Mouse (Mus musculus) embryonic facial prominence, embryonic 14.5 days (tissue): ENCODE data around the gene Gfra4. TPM values are rescaled to one million over a fixed set of nuclear protein-coding genes. Genes with fewer than 3 reads are reported as not detected.
A peak's percentile ranks its signal among the peaks of the same experiment; 100 is the strongest.

ENCODE experiments used
- ATAC-seq: fragments of 200-750 bp; cut with Nextera tagmentation; 2 replicates; pipeline ENCODE4 v1.8.0; 2017; ENCODE audit warnings: low read depth, moderate number of reproducible peaks, moderate TSS enrichment
- DNase-seq: peaks from one replicate; pipeline ENCODE4 v3.0.0-alpha.2; 2015; ENCODE audit warnings: low spot score
- H3K27ac ChIP-seq: fragments of 300-500 bp; sonication (generic); replicated peaks from 2 replicates; pipeline ENCODE4 v1.5.1; 2014; ENCODE audit warnings: low read depth, mild to moderate bottlenecking, low read length, moderate library complexity
- H3K27me3 ChIP-seq: fragments of 300-500 bp; sonication (generic); replicated peaks from 2 replicates; pipeline ENCODE4 v1.6.1; 2014; ENCODE audit warnings: low read length; ENCODE audit not compliant: control insufficient read depth, insufficient read depth
- H3K36me3 ChIP-seq: fragments of 300-500 bp; sonication (generic); 2 replicates; pipeline ENCODE4 v1.6.1; 2014; ENCODE audit warnings: low read length, mixed read lengths; ENCODE audit not compliant: control insufficient read depth, insufficient read depth
- H3K4me1 ChIP-seq: fragments of 300-500 bp; sonication (generic); 2 replicates; pipeline ENCODE4 v1.6.1; 2014; ENCODE audit warnings: antibody characterized with exemption, low read length; ENCODE audit not compliant: control insufficient read depth, insufficient read depth
- H3K4me2 ChIP-seq: fragments of 300-500 bp; sonication (generic); 2 replicates; pipeline ENCODE4 v1.6.1; 2014; ENCODE audit warnings: low read depth, mild to moderate bottlenecking, low read length, moderate library complexity, mixed read lengths
- H3K4me3 ChIP-seq: fragments of 300-500 bp; sonication (generic); 2 replicates; pipeline ENCODE4 v1.5.1; 2014; ENCODE audit warnings: low read depth, mild to moderate bottlenecking, low read length
- H3K9ac ChIP-seq: fragments of 300-500 bp; sonication (generic); 2 replicates; pipeline ENCODE4 v1.6.1; 2014; ENCODE audit warnings: low read depth, mild to moderate bottlenecking, low read length, moderate library complexity, mixed read lengths
- H3K9me3 ChIP-seq: fragments of 300-500 bp; sonication (generic); 2 replicates; pipeline ENCODE4 v1.6.1; 2016; ENCODE audit warnings: low read length; ENCODE audit not compliant: control insufficient read depth
- whole genome bisulfite sequencing: fragments of 180-500 bp; shearing (Covaris S2); extraction: QIAGEN DNeasy Blood & Tissue Kit; methylation state at CpG from one replicate; pipeline ENCODE4 v1.1.7; 2014; 5-methylcytosine and 5-hydroxymethylcytosine counted together
- polyA plus RNA-seq: library from polyadenylated mRNA; unstranded; fragments of >200 nt; fragmentation: Nextera tagmentation; extraction: Ambion mirVana; gene quantifications from 2 replicates; pipeline ENCODE4 v1.2.1, GENCODE M21; 2014

Gene Gfra4
- 31.5 and 32.0 TPM in 2 replicates for polyA plus RNA-seq

GRCm38 (mm10) chr2:131042988-131043387 lies at the start of gene Gfra4:
Gene Gfra4, minus strand, starts transcription at chr2:131043088.
- Histone ChIP-seq H3K9ac (peak within 1 kb of the TSS; percentile 79; the same call in 1 of the 2 replicates), H3K4me2 (peak within 1 kb of the TSS; percentile 98), H3K27me3 (peaks cover 28% of the 10 kb centered on the region), H3K4me1 (peaks cover 20% of the 10 kb centered on the region), H3K4me3 (0 out of 2 replicates have a peak within 1 kb of the TSS, but pooled peaks have one; percentile 66), H3K36me3 (no peaks in the 10 kb centered on the region), H3K27ac (no peak within 1 kb of the TSS), H3K9me3 (no peaks in the 10 kb centered on the region)
- WGBS: 58% methylated on average over 2 of the region's 2 CpGs
- no peak for ATAC-seq
- no peak for DNase-seq

- Histone ChIP-seq H3K4me1 (no peaks in the 10 kb centered on the region), H3K36me3 (no peaks in the 10 kb centered on the region), H3K27ac (no peak overlapping the region), H3K27me3 (no peaks in the 10 kb centered on the region), H3K9me3 (no peaks in the 10 kb centered on the region), H3K9ac (no peak overlapping the region), H3K4me2 (no peak overlapping the region), H3K4me3 (no peak overlapping the region)
- 61% methylated on average over 3 of the region's 3 CpGs for WGBS
- DNase-seq: no peak
- no peak for ATAC-seq
Observed at GRCm38 (mm10) chr2:131090852-131091251, 48.0 kb upstream of the Gfra4 start.

GRCm38 (mm10) chr2:131089634-131090033 lies 46.7 kb upstream of the Gfra4 start:
- 80% methylated on average over 1 of the region's 1 CpGs for WGBS
- H3K9me3 ChIP-seq: no peaks in the 10 kb centered on the region
- H3K36me3 ChIP-seq: no peaks in the 10 kb centered on the region
- H3K9ac ChIP-seq: no peak overlapping the region
- DNase-seq: no peak
- H3K4me2 ChIP-seq: no peak overlapping the region
- H3K4me3 ChIP-seq: no peak overlapping the region
- H3K27ac ChIP-seq: no peak overlapping the region
- no peak for ATAC-seq
- H3K4me1 ChIP-seq: no peaks in the 10 kb centered on the region
- no peaks in the 10 kb centered on the region for H3K27me3 ChIP-seq

GRCm38 (mm10) chr2:131088581-131088980 lies 45.7 kb upstream of the Gfra4 start:
- Histone ChIP-seq H3K27me3 (no peaks in the 10 kb centered on the region), H3K4me2 (no peak overlapping the region), H3K4me1 (no peaks in the 10 kb centered on the region), H3K4me3 (no peak overlapping the region), H3K9ac (no peak overlapping the region), H3K27ac (no peak overlapping the region), H3K36me3 (no peaks in the 10 kb centered on the region), H3K9me3 (no peaks in the 10 kb centered on the region)
- WGBS: 69% methylated on average over 4 of the region's 4 CpGs
- DNase-seq (no peak), ATAC-seq (no peak)

- ATAC-seq: no peak
- Histone ChIP-seq H3K4me3 (no peak within 1 kb of the TSS), H3K9ac (peak within 1 kb of the TSS; percentile 30; the same call in 1 of the 2 replicates), H3K9me3 (no peaks in the 10 kb centered on the region), H3K4me1 (no peaks in the 10 kb centered on the region), H3K4me2 (no peak within 1 kb of the TSS), H3K27ac (no peak within 1 kb of the TSS), H3K36me3 (no peaks in the 10 kb centered on the region), H3K27me3 (no peaks in the 10 kb centered on the region)
- DNase-seq: no peak
- 88% methylated on average over 11 of the region's 11 CpGs for WGBS
Observed at GRCm38 (mm10) chr2:131086667-131087390, 43.9 kb upstream of the Gfra4 start, which contains the start of gene Siglec1. Gene Siglec1, minus strand, starts transcription at chr2:131086765.

- H3K4me3 ChIP-seq: no peak overlapping the region
- H3K9ac ChIP-seq: no peak overlapping the region
- H3K27ac ChIP-seq: no peak overlapping the region
- no peaks in the 10 kb centered on the region for H3K9me3 ChIP-seq
- no peaks in the 10 kb centered on the region for H3K4me1 ChIP-seq
- no peaks in the 10 kb centered on the region for H3K27me3 ChIP-seq
- ATAC-seq: no peak
- no peak overlapping the region for H3K4me2 ChIP-seq
- H3K36me3 ChIP-seq: no peaks in the 10 kb centered on the region
- 84% methylated on average over 4 of the region's 4 CpGs for whole genome bisulfite sequencing
- DNase-seq: no peak
Observed at GRCm38 (mm10) chr2:131084206-131084605, 41.3 kb upstream of the Gfra4 start.

- Histone ChIP-seq H3K4me2 (no peak overlapping the region), H3K4me3 (no peak overlapping the region), H3K9ac (no peak overlapping the region), H3K36me3 (no peaks in the 10 kb centered on the region), H3K27ac (no peak overlapping the region), H3K4me1 (no peaks in the 10 kb centered on the region), H3K9me3 (no peaks in the 10 kb centered on the region), H3K27me3 (no peaks in the 10 kb centered on the region)
- ATAC-seq (no peak), DNase-seq (no peak)
- 77% methylated on average over 5 of the region's 5 CpGs for WGBS
Observed at GRCm38 (mm10) chr2:131080507-131080906, 37.6 kb upstream of the Gfra4 start.

GRCm38 (mm10) chr2:131072536-131072935 lies 29.6 kb upstream of the Gfra4 start:
- H3K27ac ChIP-seq: no peak overlapping the region
- H3K27me3 ChIP-seq: no peaks in the 10 kb centered on the region
- ATAC-seq: no peak
- H3K4me3 ChIP-seq: no peak overlapping the region
- H3K9me3 ChIP-seq: no peaks in the 10 kb centered on the region
- no peak overlapping the region for H3K9ac ChIP-seq
- H3K4me1 ChIP-seq: no peaks in the 10 kb centered on the region
- no peak for DNase-seq
- no peaks in the 10 kb centered on the region for H3K36me3 ChIP-seq
- H3K4me2 ChIP-seq: no peak overlapping the region
- WGBS: 91% methylated on average over 9 of the region's 10 CpGs

- Histone ChIP-seq H3K4me1 (peaks cover 6% of the 10 kb centered on the region; the same call in 1 of the 2 replicates), H3K36me3 (no peaks in the 10 kb centered on the region), H3K9ac (no peak overlapping the region), H3K4me3 (no peak overlapping the region), H3K9me3 (no peaks in the 10 kb centered on the region), H3K27ac (peak overlapping the region; percentile 48; the same call in 1 of the 2 replicates), H3K4me2 (no peak overlapping the region), H3K27me3 (peaks cover 7% of the 10 kb centered on the region; the same call in 1 of the 2 replicates)
- DNase-seq: peak; percentile 93
- ATAC-seq: peak; percentile 61; the same call in 1 of the 2 replicates
- WGBS: 44% methylated on average over 6 of the region's 6 CpGs
Observed at GRCm38 (mm10) chr2:131067481-131067880, 24.6 kb upstream of the Gfra4 start.
